Mouse (Mus musculus) common myeloid progenitor, adult 5-6 weeks (primary cell): ENCODE data around the gene Ttc36. TPM values are rescaled to one million over a fixed set of nuclear protein-coding genes. Genes with fewer than 3 reads are reported as not detected.
"Not testable (repeated sequence)": the region's sequence is repeated elsewhere in the genome, so short reads cannot be mapped to it uniquely, and the experiment has no call there.

Source experiments
- ATAC-seq: replicated peaks from 2 replicates; pipeline ENCODE4 v1.8.0; 2016; ENCODE audit warnings: low read depth, mild to moderate bottlenecking, moderate TSS enrichment, inconsistent platforms; ENCODE audit not compliant: poor library complexity, severe bottlenecking
- total RNA-seq: library from RNA; stranded (forward); fragments of 200-1000, 187-1606 nt; gene quantifications from 2 replicates; pipeline ENCODE4 v1.2.3, GENCODE M21; 2017

The Ttc36 gene
- total RNA-seq, 1 experiment from 2014 or later: not detected

DNA sequence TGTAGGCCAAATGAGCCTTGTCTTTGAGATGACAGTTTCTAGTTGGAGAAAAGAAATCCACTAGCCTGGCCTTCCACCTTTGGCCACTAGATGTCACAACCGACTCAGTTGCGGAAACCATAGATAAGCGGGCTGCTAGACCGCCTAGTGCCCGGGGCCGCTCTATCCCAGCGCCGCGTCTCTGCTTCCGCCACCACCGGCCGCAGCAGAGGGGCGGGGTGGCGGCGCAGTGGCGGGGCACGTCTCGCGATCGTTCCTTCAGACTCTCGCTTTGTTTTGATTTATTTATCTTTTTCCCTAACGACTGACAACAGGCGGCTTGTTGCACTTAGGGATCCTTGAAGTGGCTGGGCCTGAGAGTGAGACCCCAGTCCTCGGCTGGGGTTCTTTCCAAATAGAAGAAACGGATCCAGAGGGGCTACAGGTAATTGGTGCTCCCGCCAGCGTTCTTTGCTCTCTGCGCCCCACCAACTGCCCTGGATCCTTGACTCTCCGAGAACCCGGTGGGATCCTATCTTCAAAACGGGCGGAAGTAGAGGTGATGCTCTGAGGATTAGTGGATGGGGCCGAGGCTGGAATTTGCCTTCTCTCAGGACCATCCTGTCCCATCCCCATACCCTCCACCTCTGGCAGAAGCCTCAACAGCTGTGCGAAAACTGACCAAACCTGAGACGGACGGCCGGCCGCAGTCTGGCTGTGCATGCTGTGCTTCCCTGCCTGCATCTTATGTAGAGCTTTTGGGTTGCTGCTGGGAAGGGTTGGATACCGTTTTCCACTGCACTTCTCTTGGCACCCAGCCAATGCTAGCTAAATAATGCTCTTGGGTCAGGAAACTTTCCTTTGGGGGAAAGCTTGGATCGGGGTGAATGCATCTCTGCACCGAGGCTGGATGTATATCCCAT is 29.9 kb downstream of the Ttc36 start:
- peak; percentile 99 for ATAC-seq

DNA sequence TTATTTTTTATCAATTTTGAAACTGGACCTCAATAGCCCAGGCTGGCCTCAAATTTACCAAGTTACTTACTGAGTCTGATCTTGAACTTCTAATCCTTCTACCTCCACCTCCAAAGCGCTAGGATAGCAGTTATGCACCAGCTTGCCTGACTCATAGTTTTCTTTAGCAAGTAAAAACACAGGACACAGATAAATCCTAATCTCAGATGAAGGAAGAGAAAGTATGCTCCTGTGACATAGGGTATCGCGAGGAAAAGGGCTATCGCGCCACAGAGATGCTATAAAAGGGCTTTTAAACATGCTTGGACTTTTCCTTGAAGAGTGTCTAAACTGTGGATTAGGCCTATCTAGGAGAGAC is 30.5 kb downstream of the Ttc36 start:
- 0 out of 2 replicates have a peak, but pooled peaks have one; percentile 2 for ATAC-seq

DNA sequence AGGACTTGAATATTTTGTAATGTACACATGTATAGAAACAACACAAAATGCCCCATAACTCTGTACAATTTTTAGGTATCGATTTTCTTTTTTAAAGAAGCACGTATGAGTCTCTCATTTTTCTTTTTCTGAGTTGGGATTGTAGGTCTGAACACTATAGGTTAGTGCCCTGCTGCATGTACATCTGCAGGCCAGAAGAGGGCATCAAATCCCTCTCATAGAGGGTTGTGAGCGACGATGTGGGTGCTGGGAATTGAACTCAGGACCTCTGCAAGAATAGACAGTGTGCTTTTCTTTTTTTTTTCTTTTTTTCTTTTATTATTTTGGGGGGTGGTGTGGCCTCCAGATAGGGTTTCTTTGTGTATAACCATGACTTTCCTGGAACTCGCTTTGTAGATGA is 31.5 kb downstream of the Ttc36 start:
- ATAC-seq: no peak

DNA sequence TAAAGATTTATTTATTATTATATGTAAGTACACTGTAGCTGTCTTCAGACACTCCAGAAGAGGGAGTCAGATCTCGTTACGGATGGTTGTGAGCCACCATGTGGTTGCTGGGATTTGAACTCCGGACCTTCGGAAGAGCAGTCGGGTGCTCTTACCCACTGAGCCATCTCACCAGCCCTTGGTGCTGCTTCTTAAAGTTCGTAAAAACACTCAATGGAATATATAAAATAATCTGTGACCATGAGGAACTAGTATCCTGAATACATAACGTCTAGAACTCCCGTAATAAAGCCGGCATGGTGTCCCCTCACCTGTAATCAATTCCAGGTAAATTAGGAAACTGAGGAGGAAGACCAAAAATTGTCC is 34.9 kb downstream of the Ttc36 start:
- ATAC-seq: not testable (repeated sequence)

DNA sequence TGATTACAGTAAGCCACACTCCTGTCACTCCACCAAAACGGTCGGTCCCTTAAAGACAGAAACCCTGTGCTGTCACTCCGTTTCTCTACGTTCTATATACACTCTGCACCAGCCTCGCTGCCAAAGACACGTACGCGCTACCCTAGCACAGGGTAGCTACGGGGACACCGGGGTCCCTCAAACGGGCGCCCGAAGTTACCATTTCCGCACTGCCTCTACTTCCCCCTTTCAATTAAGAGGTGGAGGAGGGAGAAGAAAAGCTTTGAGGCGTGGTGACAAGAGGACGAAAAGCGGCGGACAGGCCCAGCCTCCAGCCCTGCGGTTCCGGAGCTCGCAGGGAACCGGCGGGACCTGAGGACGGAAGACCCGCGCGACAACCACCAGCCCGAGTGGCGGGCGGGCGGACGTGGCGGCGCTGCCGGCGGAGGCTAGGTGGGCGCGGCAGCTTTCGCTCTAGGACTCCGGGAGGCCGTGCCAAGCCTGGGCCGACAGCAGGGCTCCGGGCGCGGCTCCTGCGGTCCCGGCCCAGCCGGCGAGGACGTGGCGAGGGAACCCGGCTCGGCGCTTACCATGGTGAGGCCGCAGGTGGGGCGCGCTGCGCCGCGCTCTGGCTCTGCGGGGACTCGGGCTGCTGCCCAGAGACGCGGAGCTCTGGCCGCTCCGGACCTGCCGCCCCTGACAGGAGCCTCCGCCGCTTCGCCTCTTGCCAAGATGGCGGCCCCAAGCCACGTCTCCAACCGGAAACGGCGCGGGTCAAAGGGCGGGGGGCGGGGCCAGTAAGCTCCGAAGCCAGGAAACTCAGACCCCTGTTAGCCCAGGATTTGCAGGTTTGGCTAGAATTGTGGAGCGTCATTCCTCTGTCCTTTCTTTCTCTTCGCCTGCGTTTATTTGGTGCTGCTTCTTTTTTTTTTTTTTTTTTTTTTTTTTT is 35.5 kb downstream of the Ttc36 start, which contains the start of the genes Arcn1 and Ift46:
Arcn1 (minus strand) TSS at position 745 of the 928 bp plus-strand sequence.
Ift46 (plus strand) TSS at position 808 of the 928 bp plus-strand sequence.
- ATAC-seq: peak; percentile 89

DNA sequence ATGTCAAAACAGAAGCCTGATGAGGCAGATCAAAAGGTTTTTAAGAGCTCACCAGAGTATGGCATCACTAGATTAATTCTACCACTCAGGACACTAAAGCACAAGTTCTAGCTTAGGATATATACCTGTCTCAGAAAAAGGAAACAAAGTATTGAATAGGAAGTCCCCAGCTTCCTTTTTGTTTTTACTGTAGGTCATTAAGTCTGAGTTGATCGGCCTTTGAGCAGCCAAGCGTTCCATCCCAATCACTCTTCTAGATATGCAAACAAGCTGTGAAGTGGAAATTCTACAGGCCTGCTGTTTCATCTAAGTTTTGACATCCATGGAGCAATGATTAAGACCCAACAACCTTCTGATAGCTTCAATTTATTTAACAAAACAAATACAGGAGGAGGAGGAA is 42.0 kb downstream of the Ttc36 start:
- ATAC-seq: no peak

Other genes starting within 250 kb of the Ttc36 start
- not detected in 2 replicates for gene Cxcr5, start 241.2 kb downstream of the Ttc36 start, total RNA-seq
- gene Ddx6, start 198.2 kb downstream of the Ttc36 start, total RNA-seq: 101 and 143 TPM in 2 replicates
- not detected in 2 replicates for gene Treh, start 129.8 kb downstream of the Ttc36 start, total RNA-seq
- 7.9 and 9.5 TPM in 2 replicates for gene Phldb1, start 67.9 kb downstream of the Ttc36 start, total RNA-seq
- gene Arcn1, start 35.2 kb downstream of the Ttc36 start, total RNA-seq: 167 and 196 TPM in 2 replicates
- gene Ift46, start 35.2 kb downstream of the Ttc36 start, total RNA-seq: 26.1 and 37.7 TPM in 2 replicates
- gene Tmem25, start 3.8 kb downstream of the Ttc36 start, total RNA-seq: 0.44 and 1.4 TPM in 2 replicates
- 19.9 and 21.1 TPM in 2 replicates for gene Kmt2a, start 78.2 kb upstream of the Ttc36 start, total RNA-seq
- gene Atp5l, start 117.7 kb upstream of the Ttc36 start, total RNA-seq: 118 and 199 TPM in 2 replicates
- gene Ube4a, start 162.5 kb upstream of the Ttc36 start, total RNA-seq: 33.7 and 52.3 TPM in 2 replicates
- 1.4 TPM in 1 of 2 replicates, not detected in the other for gene Cd3g, start 177.4 kb upstream of the Ttc36 start, total RNA-seq
- 0.05 TPM in 1 of 2 replicates, not detected in the other for gene Cd3d, start 178.7 kb upstream of the Ttc36 start, total RNA-seq
- not detected in 2 replicates for gene Cd3e, start 206.6 kb upstream of the Ttc36 start, total RNA-seq
- not detected in 2 replicates for gene Mpzl2, start 236.7 kb upstream of the Ttc36 start, total RNA-seq